Mouse (Mus musculus) heart, embryonic 13.5 days (tissue): ENCODE measurements around the gene Sdf2. TPM values are rescaled to one million over a fixed set of nuclear protein-coding genes. Genes with fewer than 3 reads are reported as not detected.

Experiments
- polyA plus RNA-seq: library from polyadenylated mRNA; unstranded; fragments of >200 nt; fragmentation: Nextera tagmentation; extraction: Ambion mirVana; gene quantifications from 2 replicates; pipeline ENCODE4 v1.2.1, GENCODE M21; 2015

Sdf2 gene
- polyA plus RNA-seq, 1 experiment from 2014 or later, result 54.1 TPM

Other genes starting within 250 kb of the Sdf2 start
- gene Dhrs13, start 213.5 kb upstream of the Sdf2 start, polyA plus RNA-seq, result 13.2 and 14.1 TPM in 2 replicates
- 71.8 and 83.9 TPM in 2 replicates for gene Flot2, start 207.8 kb upstream of the Sdf2 start, polyA plus RNA-seq
- gene Eral1, start 165.4 kb upstream of the Sdf2 start, polyA plus RNA-seq, result 23.6 and 24.3 TPM in 2 replicates
- 16.5 and 17.7 TPM in 2 replicates for gene Fam222b, start 151.1 kb upstream of the Sdf2 start, polyA plus RNA-seq
- gene Traf4, start 80.2 kb upstream of the Sdf2 start, polyA plus RNA-seq, result 41.2 and 43.0 TPM in 2 replicates
- gene Nek8, start 69.1 kb upstream of the Sdf2 start, polyA plus RNA-seq, result 12.7 and 13.2 TPM in 2 replicates
- 14.3 and 14.7 TPM in 2 replicates for gene Tlcd1, start 69.0 kb upstream of the Sdf2 start, polyA plus RNA-seq
- gene Rpl23a, start 62.2 kb upstream of the Sdf2 start, polyA plus RNA-seq, result 833 and 868 TPM in 2 replicates
- gene Rab34, start 57.3 kb upstream of the Sdf2 start, polyA plus RNA-seq, result 57.5 and 60.9 TPM in 2 replicates
- gene Proca1, start 52.4 kb upstream of the Sdf2 start, polyA plus RNA-seq, result 2.2 and 2.9 TPM in 2 replicates
- 16.6 and 17.0 TPM in 2 replicates for gene Supt6, start 241 bp downstream of the Sdf2 start, polyA plus RNA-seq
- 56.4 and 59.8 TPM in 2 replicates for gene 2610507B11Rik, start 16.0 kb downstream of the Sdf2 start, polyA plus RNA-seq
- gene BC030499, start 45.1 kb downstream of the Sdf2 start, polyA plus RNA-seq, result 0.20 and 0.29 TPM in 2 replicates
- gene Spag5, start 55.8 kb downstream of the Sdf2 start, polyA plus RNA-seq, result 24.5 and 25.5 TPM in 2 replicates
- gene Aldoc, start 77.2 kb downstream of the Sdf2 start, polyA plus RNA-seq, result 22.1 and 22.5 TPM in 2 replicates
- 65.9 and 66.6 TPM in 2 replicates for gene Pigs, start 82.7 kb downstream of the Sdf2 start, polyA plus RNA-seq
- gene Unc119, start 97.7 kb downstream of the Sdf2 start, polyA plus RNA-seq, result 42.8 and 44.6 TPM in 2 replicates
- 0.04 and 0.44 TPM in 2 replicates for gene Foxn1, start 140.8 kb downstream of the Sdf2 start, polyA plus RNA-seq
- not detected in 2 replicates for gene Slc13a2, start 176.5 kb downstream of the Sdf2 start, polyA plus RNA-seq
- 6.9 and 7.3 TPM in 2 replicates for gene Slc46a1, start 220.0 kb downstream of the Sdf2 start, polyA plus RNA-seq